Mouse (Mus musculus) forebrain, embryonic 13.5 days (tissue): ENCODE measurements at regions not wholly inside any gene's neighbourhood (a gene's known extent, or its start where the extent isn't known, plus 50 kb on each side); places are given as distances from the start of the nearest gene placed in this dataset.
A peak's percentile ranks its signal among the peaks of the same experiment; 100 is the strongest.

Experiments used
- ATAC-seq: fragments of 200-750 bp; cut with Nextera tagmentation; 2 replicates; pipeline ENCODE4 v1.8.0; 2017
- H3K27ac ChIP-seq: fragments of 300-500 bp; sonication (generic); 2 replicates; pipeline ENCODE4 v1.5.1; 2015; ENCODE audit warnings: inconsistent platforms, mild to moderate bottlenecking, moderate library complexity
- H3K27me3 ChIP-seq: fragments of 300-500 bp; sonication (generic); 2 replicates; pipeline ENCODE4 v1.6.1; 2015; ENCODE audit warnings: mild to moderate bottlenecking, inconsistent platforms
- H3K36me3 ChIP-seq: fragments of 300-500 bp; sonication (generic); 2 replicates; pipeline ENCODE4 v1.6.1; 2015; ENCODE audit warnings: mild to moderate bottlenecking, inconsistent platforms; ENCODE audit not compliant: poor library complexity, severe bottlenecking
- H3K4me1 ChIP-seq: fragments of 300-500 bp; sonication (generic); 2 replicates; pipeline ENCODE4 v1.6.1; 2015; ENCODE audit warnings: inconsistent platforms
- H3K4me2 ChIP-seq: fragments of 300-500 bp; sonication (generic); 2 replicates; pipeline ENCODE4 v1.6.1; 2015; ENCODE audit warnings: inconsistent platforms, mild to moderate bottlenecking, moderate library complexity
- H3K4me3 ChIP-seq: fragments of 300-500 bp; sonication (generic); 2 replicates; pipeline ENCODE4 v1.5.1; 2015; ENCODE audit warnings: mild to moderate bottlenecking, inconsistent platforms
- H3K9ac ChIP-seq: fragments of 300-500 bp; sonication (generic); 2 replicates; pipeline ENCODE4 v1.6.1; 2015; ENCODE audit warnings: mild to moderate bottlenecking, inconsistent platforms
- H3K9me3 ChIP-seq: fragments of 300-500 bp; sonication (generic); replicated peaks from 2 replicates; pipeline ENCODE4 v1.6.1; 2016; ENCODE audit warnings: inconsistent platforms
- WGBS: fragments of 180-500 bp; shearing (Covaris S2); methylation state at CpG from one replicate; pipeline ENCODE4 v1.1.7; 2015; 5-methylcytosine and 5-hydroxymethylcytosine counted together

DNA sequence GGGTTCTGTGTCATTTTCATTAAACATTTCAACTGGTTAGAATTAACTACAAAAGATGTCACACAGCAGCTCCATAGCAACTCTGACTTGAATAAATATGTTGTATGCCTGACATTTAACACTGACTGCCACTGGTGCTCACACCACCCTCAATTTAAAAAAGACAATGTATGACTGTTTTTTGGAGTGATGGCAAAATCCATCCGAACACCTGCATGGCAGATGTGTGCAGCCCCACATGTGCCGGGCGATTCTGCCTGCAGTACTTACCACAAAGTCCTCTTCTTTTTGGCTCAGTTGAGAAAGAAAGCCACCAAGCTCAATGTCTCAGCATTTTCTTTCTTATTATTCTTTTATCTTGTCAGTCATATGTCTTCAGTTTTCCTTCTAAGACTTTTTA lies 199.4 kb downstream of the 4930544G11Rik start:
- no peaks in the 10 kb centered on the region for H3K27me3 ChIP-seq
- WGBS = 82% methylated on average over 3 of the region's 3 CpGs
- no peak overlapping the region for H3K4me3 ChIP-seq
- H3K4me2 ChIP-seq = no peak overlapping the region
- ATAC-seq = no peak
- no peak overlapping the region for H3K27ac ChIP-seq
- no peak overlapping the region for H3K9ac ChIP-seq
- no peaks in the 10 kb centered on the region for H3K4me1 ChIP-seq
- no peaks in the 10 kb centered on the region for H3K36me3 ChIP-seq
- H3K9me3 ChIP-seq = no peaks in the 10 kb centered on the region

DNA sequence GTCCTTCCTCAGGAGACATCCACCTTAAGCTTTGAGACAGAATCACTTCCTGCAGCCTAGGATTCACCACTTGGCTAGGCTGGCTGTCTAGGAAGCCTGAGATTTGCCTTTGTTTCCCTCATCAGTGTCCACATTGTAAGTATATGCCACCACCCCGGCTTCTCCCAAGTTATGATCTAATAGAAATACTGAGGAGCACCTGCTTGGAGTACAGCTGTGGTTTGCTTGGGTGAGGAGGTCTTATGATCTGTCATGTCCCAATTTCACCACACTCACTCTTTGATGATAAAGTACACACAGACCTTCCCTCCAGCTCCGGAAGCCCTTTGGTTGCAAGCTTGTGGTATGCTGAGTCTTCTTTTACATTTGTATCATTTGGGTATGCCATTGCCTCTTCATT lies 202.4 kb downstream of the 4930544G11Rik start:
- H3K27ac ChIP-seq = no peak overlapping the region
- WGBS = 96% methylated on average over 2 of the region's 2 CpGs
- no peak overlapping the region for H3K9ac ChIP-seq
- no peak for ATAC-seq
- H3K4me1 ChIP-seq = no peaks in the 10 kb centered on the region
- no peaks in the 10 kb centered on the region for H3K27me3 ChIP-seq
- H3K4me2 ChIP-seq = no peak overlapping the region
- no peak overlapping the region for H3K4me3 ChIP-seq
- H3K9me3 ChIP-seq = no peaks in the 10 kb centered on the region
- no peaks in the 10 kb centered on the region for H3K36me3 ChIP-seq

DNA sequence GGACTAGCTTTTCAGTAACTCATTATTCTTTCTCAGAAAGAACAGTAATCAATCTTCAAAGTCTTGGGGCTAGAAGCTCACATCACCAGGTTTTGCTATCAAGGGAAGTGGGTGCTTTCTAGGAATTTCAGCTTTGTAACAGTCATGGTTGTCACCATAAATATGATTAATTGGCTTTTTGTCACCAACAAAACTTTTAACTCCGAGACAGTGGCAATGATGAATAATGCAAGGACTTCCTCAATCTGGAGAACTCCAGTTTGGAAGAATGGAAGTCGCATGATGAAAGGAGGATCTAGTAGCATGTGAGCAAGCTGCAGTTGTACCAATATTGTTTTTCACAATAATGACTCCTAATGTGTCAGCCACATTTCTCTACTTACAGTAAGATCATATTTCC lies 208.4 kb downstream of the 4930544G11Rik start:
- H3K9ac ChIP-seq = no peak overlapping the region
- ATAC-seq = no peak
- H3K4me3 ChIP-seq = no peak overlapping the region
- WGBS = 85% methylated on average over 2 of the region's 2 CpGs
- no peaks in the 10 kb centered on the region for H3K27me3 ChIP-seq
- no peak overlapping the region for H3K4me2 ChIP-seq
- peaks cover 4% of the 10 kb centered on the region; the same call in 1 of the 2 replicates for H3K9me3 ChIP-seq
- no peaks in the 10 kb centered on the region for H3K4me1 ChIP-seq
- no peaks in the 10 kb centered on the region for H3K36me3 ChIP-seq
- H3K27ac ChIP-seq = no peak overlapping the region

DNA sequence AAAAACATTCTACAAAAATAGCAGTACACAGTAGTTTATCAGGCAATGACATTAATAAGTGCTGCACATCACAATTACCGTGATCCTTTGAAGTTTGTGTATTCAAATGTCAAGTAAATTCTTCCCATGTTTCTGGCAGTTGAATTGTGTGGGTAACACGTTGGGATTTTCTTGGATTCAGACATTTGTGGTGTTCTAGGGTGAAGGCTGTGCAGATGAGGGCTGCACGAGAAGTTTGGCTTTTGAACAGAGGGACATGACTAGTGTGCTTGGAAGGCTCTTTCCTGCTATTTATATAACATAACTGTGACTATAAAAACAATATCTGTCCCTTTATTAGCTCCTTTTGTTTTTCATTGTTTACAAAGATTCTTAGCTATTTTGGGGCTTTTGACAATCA lies 216.5 kb downstream of the 4930544G11Rik start:
- WGBS = 67% methylated on average over 3 of the region's 3 CpGs
- no peak overlapping the region for H3K27ac ChIP-seq
- no peak for ATAC-seq
- no peak overlapping the region for H3K9ac ChIP-seq
- no peaks in the 10 kb centered on the region for H3K4me1 ChIP-seq
- H3K4me2 ChIP-seq = no peak overlapping the region
- no peaks in the 10 kb centered on the region for H3K36me3 ChIP-seq
- no peaks in the 10 kb centered on the region for H3K27me3 ChIP-seq
- H3K4me3 ChIP-seq = no peak overlapping the region
- peaks cover 4% of the 10 kb centered on the region; the same call in 1 of the 2 replicates for H3K9me3 ChIP-seq

DNA sequence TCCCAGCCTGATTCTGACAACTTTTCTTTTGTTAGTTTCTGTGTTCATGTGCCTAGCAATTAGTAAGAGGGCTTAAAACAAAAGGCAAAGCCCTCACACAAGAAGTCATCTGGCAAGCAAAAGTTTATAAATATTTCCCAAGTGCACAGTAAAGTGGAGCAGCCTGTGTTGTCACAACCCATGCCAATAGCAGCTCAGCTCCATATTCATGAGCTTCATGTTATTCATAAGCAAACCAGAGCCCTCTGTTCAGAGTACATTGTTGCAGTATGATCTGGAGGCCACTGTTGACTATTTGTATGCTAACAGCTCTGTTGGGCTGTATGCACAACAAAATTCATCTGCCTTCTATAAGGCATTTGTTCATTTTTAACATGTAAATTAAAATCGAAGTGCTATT lies 245.6 kb downstream of the 4930544G11Rik start:
- Histone ChIP-seq H3K4me2 (no peak overlapping the region), H3K36me3 (no peaks in the 10 kb centered on the region), H3K27me3 (0 out of 2 replicates have a peak, but pooled peaks cover 3% of the 10 kb centered on the region), H3K4me3 (no peak overlapping the region), H3K9me3 (no peaks in the 10 kb centered on the region), H3K4me1 (peaks cover 5% of the 10 kb centered on the region; the same call in 1 of the 2 replicates), H3K9ac (no peak overlapping the region), H3K27ac (no peak overlapping the region)
- 92% methylated on average over 1 of the region's 1 CpGs for WGBS
- peak; percentile 95 for ATAC-seq

DNA sequence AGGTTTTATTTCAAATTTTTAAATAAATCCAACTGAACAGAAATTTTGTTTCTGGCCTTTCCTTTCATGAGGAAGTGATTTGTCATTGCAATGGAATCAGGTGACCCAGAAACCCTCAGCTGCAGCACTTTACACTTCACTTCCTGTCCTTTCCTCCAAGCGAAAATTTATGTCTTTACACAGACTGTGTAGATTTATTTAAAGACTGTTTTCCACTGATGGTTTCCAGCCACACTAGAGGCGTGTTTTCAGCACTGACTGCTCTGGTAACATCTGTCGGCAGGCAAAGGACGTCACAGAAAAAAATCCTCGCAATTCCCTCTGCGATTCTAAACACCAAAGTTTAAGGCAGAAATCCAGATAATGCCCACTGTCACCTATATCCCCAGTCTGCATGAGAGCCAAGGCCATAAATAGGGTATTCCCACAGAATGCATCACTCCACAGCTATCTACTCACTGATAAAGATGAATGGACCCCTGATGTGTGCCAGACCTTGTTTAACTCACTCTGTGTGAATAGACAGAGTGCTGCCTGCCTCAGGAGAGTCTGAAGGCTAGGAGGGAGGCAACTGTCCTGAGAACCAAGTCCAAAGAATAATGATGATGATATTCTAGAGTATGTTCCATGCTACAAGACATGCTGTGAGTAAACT lies 247.9 kb downstream of the 4930544G11Rik start:
- ATAC-seq = no peak
- no peak overlapping the region for H3K9ac ChIP-seq
- H3K4me3 ChIP-seq = no peak overlapping the region
- 0 out of 2 replicates have a peak, but pooled peaks cover 3% of the 10 kb centered on the region for H3K27me3 ChIP-seq
- no peak overlapping the region for H3K27ac ChIP-seq
- H3K4me2 ChIP-seq = no peak overlapping the region
- H3K9me3 ChIP-seq = no peaks in the 10 kb centered on the region
- peaks cover 5% of the 10 kb centered on the region; the same call in 1 of the 2 replicates for H3K4me1 ChIP-seq
- H3K36me3 ChIP-seq = no peaks in the 10 kb centered on the region
- WGBS = 82% methylated on average over 6 of the region's 6 CpGs

DNA sequence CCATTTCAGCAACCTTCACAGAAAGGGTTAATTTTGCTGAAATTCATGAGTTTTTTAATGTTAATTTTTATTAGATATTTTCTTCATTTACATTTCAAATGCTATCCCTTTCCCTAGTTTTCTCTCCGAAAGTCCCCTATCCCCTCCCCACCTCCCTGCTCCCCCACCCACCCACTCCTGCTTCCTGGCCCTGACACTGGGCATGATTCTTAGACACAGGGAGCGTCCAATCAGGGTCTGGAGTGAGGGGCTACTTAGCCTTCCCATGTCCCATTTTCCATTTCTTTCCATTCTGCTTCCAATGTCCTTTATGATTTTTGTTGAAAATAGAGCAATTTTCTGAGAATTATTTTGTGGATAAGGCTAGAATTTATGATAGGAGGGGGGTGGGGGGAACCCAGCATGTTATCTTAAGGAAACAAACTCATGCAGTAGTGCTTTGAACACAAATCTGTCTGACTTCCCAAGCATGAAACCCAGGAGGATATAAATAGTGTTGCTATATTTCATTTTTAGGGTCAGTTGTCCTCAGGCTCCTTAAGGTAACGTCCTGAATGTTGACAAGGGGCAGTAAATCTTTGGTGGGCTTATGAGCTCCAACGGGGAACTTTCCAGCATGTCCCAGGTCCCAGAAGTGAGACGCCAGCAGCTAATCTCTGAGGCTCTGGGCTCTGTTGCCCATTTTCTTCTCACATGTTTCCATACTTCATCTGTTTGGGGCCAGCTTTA lies 254.0 kb downstream of the 4930544G11Rik start:
- Histone ChIP-seq H3K9ac (no peak overlapping the region), H3K4me2 (no peak overlapping the region), H3K4me1 (no peaks in the 10 kb centered on the region), H3K9me3 (no peaks in the 10 kb centered on the region), H3K36me3 (no peaks in the 10 kb centered on the region), H3K27me3 (no peaks in the 10 kb centered on the region), H3K27ac (no peak overlapping the region), H3K4me3 (no peak overlapping the region)
- no peak for ATAC-seq
- 86% methylated on average over 5 of the region's 5 CpGs for WGBS

DNA sequence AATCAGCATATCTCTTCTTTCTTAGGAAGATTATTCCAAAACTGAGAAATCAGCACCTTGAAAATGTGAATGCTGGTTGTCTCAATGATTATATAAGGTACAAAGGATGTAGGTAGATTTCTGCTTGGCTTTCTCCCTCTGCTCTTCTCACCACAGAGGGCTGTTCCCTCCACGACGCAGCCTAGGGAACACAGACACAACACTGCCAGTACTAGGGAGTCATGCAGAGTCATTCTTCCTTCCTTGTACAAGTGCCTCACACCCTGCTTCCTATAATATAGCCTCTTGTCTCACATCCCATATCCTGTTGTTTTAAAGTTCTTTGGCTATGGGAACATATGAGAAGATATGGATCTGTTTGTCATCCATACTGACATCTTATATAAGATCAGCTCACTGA lies 265.1 kb downstream of the 4930544G11Rik start:
- WGBS = 37% methylated on average over 2 of the region's 2 CpGs
- no peak overlapping the region for H3K9ac ChIP-seq
- no peaks in the 10 kb centered on the region for H3K36me3 ChIP-seq
- no peak overlapping the region for H3K4me2 ChIP-seq
- H3K4me3 ChIP-seq = no peak overlapping the region
- no peak overlapping the region for H3K27ac ChIP-seq
- H3K4me1 ChIP-seq = no peaks in the 10 kb centered on the region
- H3K9me3 ChIP-seq = no peaks in the 10 kb centered on the region
- H3K27me3 ChIP-seq = no peaks in the 10 kb centered on the region
- no peak for ATAC-seq

DNA sequence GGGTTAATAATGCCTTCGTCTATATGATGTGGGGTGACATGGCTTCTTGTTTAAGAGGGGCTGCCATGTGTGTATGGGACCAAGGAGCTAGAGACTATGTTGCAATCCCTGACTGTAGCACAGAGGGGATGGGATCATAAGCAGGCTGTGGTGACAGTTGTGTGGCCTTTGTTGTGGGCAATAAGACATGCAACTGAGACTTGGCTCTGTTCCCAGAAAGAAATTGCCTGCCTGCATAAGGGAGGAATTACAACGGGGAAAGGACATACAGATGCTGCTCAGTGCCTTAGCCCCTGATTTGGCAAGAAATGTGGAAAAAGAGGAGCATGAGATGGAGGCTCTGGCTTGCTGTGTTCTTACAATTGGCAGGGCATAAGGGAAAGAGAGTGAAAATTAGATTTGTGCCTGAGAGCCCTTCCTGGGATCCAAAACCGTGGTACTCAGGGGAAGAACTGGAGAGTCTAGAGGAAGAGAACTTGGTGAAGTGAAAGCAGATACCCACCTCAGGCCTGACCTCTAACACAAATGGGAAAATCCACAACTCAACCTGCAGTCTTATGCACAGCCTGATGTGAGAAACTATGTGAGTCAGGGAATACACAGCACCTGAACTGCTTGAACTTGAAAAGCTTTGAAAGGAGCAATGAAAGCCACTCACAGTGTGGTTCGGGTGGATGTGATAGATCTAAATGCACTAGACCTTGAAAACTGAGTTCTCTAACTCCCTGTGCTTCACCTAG lies 271.9 kb downstream of the 4930544G11Rik start:
- H3K36me3 ChIP-seq = no peaks in the 10 kb centered on the region
- WGBS = 42% methylated on average over 4 of the region's 4 CpGs
- peaks cover 9% of the 10 kb centered on the region for H3K4me1 ChIP-seq
- H3K9me3 ChIP-seq = no peaks in the 10 kb centered on the region
- no peak overlapping the region for H3K4me3 ChIP-seq
- H3K27me3 ChIP-seq = no peaks in the 10 kb centered on the region
- ATAC-seq = peak; percentile 95
- no peak overlapping the region for H3K4me2 ChIP-seq
- H3K27ac ChIP-seq = peak overlapping the region; percentile 42; the same call in 1 of the 2 replicates
- H3K9ac ChIP-seq = no peak overlapping the region

DNA sequence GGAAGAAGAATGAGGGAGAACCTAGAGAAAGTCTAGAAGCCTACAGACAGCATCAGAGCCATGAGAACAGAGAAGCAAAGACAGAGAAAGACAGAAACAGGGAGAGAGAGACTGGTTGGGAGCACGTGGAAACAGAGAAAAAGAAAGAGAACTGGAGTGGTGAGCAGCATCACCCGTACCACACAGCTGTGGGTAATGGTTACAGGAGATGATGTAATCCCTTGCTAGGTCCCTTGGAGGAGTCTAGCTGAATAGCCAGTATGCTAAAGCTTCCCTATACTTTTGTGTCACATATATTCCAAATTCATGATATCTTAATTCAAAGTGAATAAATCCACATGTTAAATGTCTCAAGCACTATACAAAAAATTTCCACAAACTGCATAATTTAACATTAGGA lies 284.0 kb downstream of the 4930544G11Rik start:
- H3K27ac ChIP-seq = no peak overlapping the region
- H3K9ac ChIP-seq = no peak overlapping the region
- no peaks in the 10 kb centered on the region for H3K4me1 ChIP-seq
- no peaks in the 10 kb centered on the region for H3K36me3 ChIP-seq
- no peak for ATAC-seq
- WGBS = 63% methylated on average over 2 of the region's 2 CpGs
- no peaks in the 10 kb centered on the region for H3K27me3 ChIP-seq
- H3K9me3 ChIP-seq = no peaks in the 10 kb centered on the region
- no peak overlapping the region for H3K4me2 ChIP-seq
- no peak overlapping the region for H3K4me3 ChIP-seq

DNA sequence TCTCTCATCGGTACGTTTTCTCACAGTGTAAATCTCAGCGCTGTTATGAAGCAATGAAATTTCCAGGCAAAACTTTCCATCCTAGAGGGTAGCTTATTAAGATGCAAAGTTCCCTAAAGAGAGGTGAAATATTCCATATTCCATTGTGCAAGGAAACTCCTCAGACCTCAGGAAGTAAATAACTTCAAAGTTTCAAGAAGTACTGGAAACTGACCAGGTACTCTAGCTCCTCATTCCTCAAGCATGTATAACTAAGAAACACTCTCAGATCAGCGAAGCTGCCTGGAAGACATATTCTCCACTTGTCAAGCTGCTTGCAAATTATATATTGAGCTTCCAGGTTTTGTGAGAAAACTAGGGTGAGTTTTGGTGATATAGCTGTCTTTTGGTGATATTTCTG lies 279.8 kb upstream of the Mad2l1 start:
- no peak overlapping the region for H3K9ac ChIP-seq
- H3K27ac ChIP-seq = no peak overlapping the region
- ATAC-seq = no peak
- no peaks in the 10 kb centered on the region for H3K36me3 ChIP-seq
- H3K4me1 ChIP-seq = no peaks in the 10 kb centered on the region
- no peaks in the 10 kb centered on the region for H3K9me3 ChIP-seq
- H3K4me2 ChIP-seq = no peak overlapping the region
- no peak overlapping the region for H3K4me3 ChIP-seq
- no peaks in the 10 kb centered on the region for H3K27me3 ChIP-seq
- 95% methylated on average over 4 of the region's 4 CpGs for WGBS

DNA sequence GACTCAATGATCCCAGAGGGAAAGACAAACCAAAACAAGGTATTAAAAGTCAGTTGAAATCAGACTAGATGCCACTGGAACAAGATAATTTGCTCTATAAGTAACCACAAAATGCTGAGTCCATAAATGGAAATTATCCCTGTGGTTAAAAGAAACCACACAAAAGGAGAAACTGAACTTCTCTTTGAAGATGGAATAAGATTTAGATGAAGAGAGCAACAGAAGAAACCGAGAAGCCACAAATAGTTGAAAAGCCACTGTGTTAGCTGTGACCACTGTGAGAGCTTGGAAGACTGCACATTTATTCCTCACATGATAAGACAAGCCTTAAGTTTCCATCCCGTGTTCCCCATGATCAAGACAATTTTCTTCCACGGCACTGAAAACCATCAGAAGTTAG lies 271.8 kb upstream of the Mad2l1 start:
- H3K27me3 ChIP-seq = no peaks in the 10 kb centered on the region
- no peak for ATAC-seq
- H3K9ac ChIP-seq = no peak overlapping the region
- 82% methylated on average over 3 of the region's 3 CpGs for WGBS
- H3K9me3 ChIP-seq = no peaks in the 10 kb centered on the region
- H3K4me3 ChIP-seq = no peak overlapping the region
- H3K27ac ChIP-seq = no peak overlapping the region
- no peaks in the 10 kb centered on the region for H3K36me3 ChIP-seq
- H3K4me2 ChIP-seq = no peak overlapping the region
- no peaks in the 10 kb centered on the region for H3K4me1 ChIP-seq
